Mouse (Mus musculus) heart, embryonic 13.5 days (tissue): ENCODE measurements around the gene Nxf7. TPM values are rescaled to one million over a fixed set of nuclear protein-coding genes. Genes with fewer than 3 reads are reported as not detected.
"Not testable (repeated sequence)": the region's sequence is repeated elsewhere in the genome, so short reads cannot be mapped to it uniquely, and the experiment has no call there.

Experiments
- ATAC-seq: fragments of 200-750 bp; cut with Nextera tagmentation; 2 replicates; pipeline ENCODE4 v1.8.0; 2017; ENCODE audit warnings: moderate TSS enrichment; ENCODE audit not compliant: insufficient number of reproducible peaks, low FRiP score, low TSS enrichment; ENCODE audit errors: extremely low read depth
- H3K27ac ChIP-seq: fragments of 300-500 bp; sonication (generic); replicated peaks from 2 replicates; pipeline ENCODE4 v1.5.1; 2015; ENCODE audit warnings: moderate library complexity, mild to moderate bottlenecking, inconsistent platforms
- H3K27me3 ChIP-seq: fragments of 300-500 bp; sonication (generic); replicated peaks from 2 replicates; pipeline ENCODE4 v1.6.1; 2015; ENCODE audit warnings: mild to moderate bottlenecking, inconsistent platforms
- H3K36me3 ChIP-seq: fragments of 300-500 bp; sonication (generic); 2 replicates; pipeline ENCODE4 v1.6.1; 2015; ENCODE audit warnings: mild to moderate bottlenecking, inconsistent platforms
- H3K4me1 ChIP-seq: fragments of 300-500 bp; sonication (generic); 2 replicates; pipeline ENCODE4 v1.6.1; 2015; ENCODE audit warnings: inconsistent platforms
- H3K4me2 ChIP-seq: fragments of 300-500 bp; sonication (generic); 2 replicates; pipeline ENCODE4 v1.6.1; 2015; ENCODE audit warnings: inconsistent platforms, mild to moderate bottlenecking, moderate library complexity
- H3K4me3 ChIP-seq: fragments of 300-500 bp; sonication (generic); 2 replicates; pipeline ENCODE4 v1.5.1; 2015; ENCODE audit warnings: moderate library complexity, mild to moderate bottlenecking, inconsistent platforms
- H3K9ac ChIP-seq: fragments of 300-500 bp; sonication (generic); 2 replicates; pipeline ENCODE4 v1.6.1; 2015; ENCODE audit warnings: inconsistent platforms, mild to moderate bottlenecking, moderate library complexity
- H3K9me3 ChIP-seq: fragments of 300-500 bp; sonication (generic); 2 replicates; pipeline ENCODE4 v1.6.1; 2016; ENCODE audit warnings: inconsistent platforms
- WGBS: fragments of 180-500 bp; shearing (Covaris S2); methylation state at CpG from one replicate; pipeline ENCODE4 v1.1.7; 2015; ENCODE audit warnings: mixed read lengths; 5-methylcytosine and 5-hydroxymethylcytosine counted together
- polyA plus RNA-seq: library from polyadenylated mRNA; unstranded; fragments of >200 nt; fragmentation: Nextera tagmentation; extraction: Ambion mirVana; gene quantifications from 2 replicates; pipeline ENCODE4 v1.2.1, GENCODE M21; 2015

The Nxf7 gene
- not detected in 2 replicates for polyA plus RNA-seq

DNA sequence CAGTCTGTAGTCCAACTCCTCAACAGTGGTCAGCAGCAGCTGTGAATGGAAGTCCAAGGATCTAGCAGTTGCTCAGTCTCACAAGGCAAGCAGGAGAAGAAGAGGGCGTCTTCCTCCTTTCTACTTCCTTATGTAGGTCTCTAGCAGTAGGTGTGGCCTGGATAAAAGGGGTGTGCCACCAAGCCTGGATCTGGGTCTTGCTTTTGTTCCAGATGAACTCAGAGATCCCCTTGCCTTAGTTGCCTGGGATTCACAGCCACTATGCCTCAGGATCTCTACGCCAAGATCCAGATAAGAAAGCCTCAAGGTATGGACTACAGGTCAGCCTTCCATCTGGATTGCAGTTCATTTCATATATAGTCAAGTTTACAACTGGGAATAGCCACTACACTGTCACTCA lies at the start of gene Nxf7:
TSS of gene Nxf7 (minus strand) at position 101 of the 400 bp plus-strand sequence.
- peaks cover 14% of the 10 kb centered on the region; the same call in 1 of the 2 replicates for H3K9me3 ChIP-seq
- H3K4me3 ChIP-seq: no peak within 1 kb of the TSS
- H3K9ac ChIP-seq: no peak within 1 kb of the TSS
- H3K36me3 ChIP-seq: no peaks in the 10 kb centered on the region
- H3K4me1 ChIP-seq: no peaks in the 10 kb centered on the region
- H3K27ac ChIP-seq: no peak within 1 kb of the TSS
- no peaks in the 10 kb centered on the region for H3K27me3 ChIP-seq
- 65% methylated on average over 2 of the region's 2 CpGs for WGBS
- peak within 1 kb of the TSS; percentile 16; the same call in 1 of the 2 replicates for H3K4me2 ChIP-seq
- no peak for ATAC-seq

DNA sequence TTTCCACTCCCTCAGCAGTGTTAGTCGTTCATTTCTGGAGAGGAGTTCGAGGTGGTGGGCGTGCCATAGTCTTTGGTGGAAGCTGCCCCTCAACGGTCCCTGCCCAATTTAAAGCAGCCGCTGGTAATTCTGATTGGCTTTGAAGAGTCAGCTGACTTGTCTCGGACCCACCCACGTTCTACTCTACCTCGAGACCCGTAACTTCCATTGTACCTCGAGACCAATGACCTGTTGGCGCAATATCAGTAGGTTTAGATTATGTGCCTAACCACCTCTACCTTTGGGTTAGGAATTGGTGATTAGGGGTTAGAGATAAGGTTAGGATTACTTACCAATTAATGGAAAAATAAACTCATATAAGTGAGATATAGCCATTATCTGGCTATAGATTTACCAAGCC lies 29.0 kb upstream of the Nxf7 start, which contains the start of gene Prame:
TSS of gene Prame (minus strand) at position 101 of the 400 bp plus-strand sequence.
- WGBS: 80% methylated on average over 11 of the region's 11 CpGs
- ATAC-seq: no peak
- no peaks in the 10 kb centered on the region for H3K27me3 ChIP-seq

DNA sequence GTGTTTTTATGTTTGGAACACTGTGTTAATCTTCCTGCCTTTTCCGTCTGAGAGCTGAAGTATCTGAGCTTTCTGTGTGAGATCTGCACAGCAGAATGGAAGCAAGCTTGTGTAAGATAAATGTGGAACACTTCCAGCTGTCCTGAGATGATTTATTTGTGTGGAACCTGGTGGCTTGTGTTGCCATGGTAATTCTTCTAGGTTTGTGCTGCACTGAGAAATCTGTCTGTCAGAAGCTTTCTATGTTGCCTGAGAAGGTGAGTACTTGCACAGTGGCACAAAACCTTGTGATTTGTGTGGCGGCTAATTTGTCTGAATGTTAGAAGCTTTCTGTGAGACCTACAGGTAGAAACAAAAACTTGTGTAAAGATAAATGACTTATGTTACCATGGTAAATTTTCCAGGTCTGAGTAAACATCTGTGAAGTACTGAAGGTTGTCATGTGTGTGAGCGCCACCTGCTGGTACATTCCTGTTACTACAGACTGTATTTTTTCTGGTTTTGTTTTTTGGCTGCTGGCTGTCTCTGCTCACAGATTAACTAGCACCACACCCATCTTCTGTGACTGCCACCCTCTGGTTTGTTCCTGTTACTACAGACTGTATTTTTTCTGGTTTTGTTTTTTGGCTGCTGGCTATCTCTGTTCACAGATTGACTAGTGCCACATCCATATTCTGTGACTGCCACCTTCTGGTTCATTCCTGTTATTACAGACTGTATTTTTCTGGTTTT lies 2.9 kb upstream of the Nxf7 start:
- WGBS: 64% methylated on average over 3 of the region's 3 CpGs
- H3K9me3 ChIP-seq: peaks cover 14% of the 10 kb centered on the region; the same call in 1 of the 2 replicates
- not testable (repeated sequence) for ATAC-seq, H3K27ac ChIP-seq, H3K4me1 ChIP-seq, H3K4me3 ChIP-seq, H3K4me2 ChIP-seq, H3K36me3 ChIP-seq, H3K9ac ChIP-seq, H3K27me3 ChIP-seq

More for the DNA sequence above, 29.0 kb upstream of the Nxf7 start, which contains the start of gene Prame:
- Histone ChIP-seq H3K4me1 (no peaks in the 10 kb centered on the region), H3K36me3 (no peaks in the 10 kb centered on the region), H3K27ac (no peak within 1 kb of the TSS), H3K9ac (no peak within 1 kb of the TSS), H3K4me3 (no peak within 1 kb of the TSS), H3K9me3 (no peaks in the 10 kb centered on the region), H3K4me2 (no peak within 1 kb of the TSS)

DNA sequence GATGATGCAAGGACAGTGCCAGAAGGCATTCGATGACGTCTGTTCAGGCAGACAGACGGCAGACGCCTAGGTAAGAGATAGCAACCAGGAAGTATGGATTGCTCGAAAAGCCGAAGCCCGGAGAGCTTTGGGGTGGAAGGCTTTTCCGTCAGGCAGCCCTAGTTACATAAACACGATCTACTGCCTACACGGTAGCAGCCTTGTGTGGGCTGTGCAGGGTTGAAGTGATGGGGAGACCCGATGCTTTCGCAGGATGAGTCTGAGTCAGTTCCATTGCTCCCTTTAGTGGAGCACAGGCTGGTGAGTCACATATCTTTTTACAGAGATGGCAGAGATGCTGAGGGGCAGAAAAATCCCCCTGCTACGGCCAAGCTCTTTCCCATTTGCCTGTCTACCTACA lies 481 bp downstream of the Nxf7 start:
- Histone ChIP-seq H3K9me3 (peaks cover 14% of the 10 kb centered on the region; the same call in 1 of the 2 replicates), H3K27me3 (no peaks in the 10 kb centered on the region), H3K4me2 (peak overlapping the region; percentile 16; the same call in 1 of the 2 replicates), H3K4me3 (no peak overlapping the region), H3K9ac (no peak overlapping the region), H3K4me1 (0 out of 2 replicates have a peak, but pooled peaks cover under 1% of the 10 kb centered on the region), H3K27ac (no peak overlapping the region), H3K36me3 (no peaks in the 10 kb centered on the region)
- WGBS: 45% methylated on average over 13 of the region's 13 CpGs
- ATAC-seq: no peak

DNA sequence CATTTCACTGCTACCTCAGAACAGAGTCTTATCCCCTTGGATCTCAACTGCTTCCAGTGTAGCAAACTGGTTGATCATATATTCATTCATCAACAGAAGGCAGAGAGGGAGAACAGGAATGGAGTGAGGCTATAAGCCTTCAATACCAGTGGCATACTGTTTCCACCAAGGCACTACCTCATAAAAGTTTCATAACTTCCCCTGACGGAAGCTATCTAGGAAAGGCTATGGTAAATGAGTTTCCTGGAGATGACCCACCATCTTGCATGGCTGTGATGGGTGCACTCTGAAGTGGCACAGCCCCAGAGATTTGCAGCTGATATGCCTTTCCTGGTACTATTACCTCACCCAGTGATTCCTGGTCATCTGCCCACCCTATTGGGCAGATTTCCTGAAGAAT lies 22.2 kb downstream of the Nxf7 start:
- no peak overlapping the region for H3K4me3 ChIP-seq
- no peak overlapping the region for H3K9ac ChIP-seq
- no peak for ATAC-seq
- no peaks in the 10 kb centered on the region for H3K4me1 ChIP-seq
- 79% methylated on average over 1 of the region's 1 CpGs for WGBS
- H3K27me3 ChIP-seq: no peaks in the 10 kb centered on the region
- no peaks in the 10 kb centered on the region for H3K9me3 ChIP-seq
- H3K27ac ChIP-seq: no peak overlapping the region
- no peak overlapping the region for H3K4me2 ChIP-seq
- H3K36me3 ChIP-seq: no peaks in the 10 kb centered on the region

DNA sequence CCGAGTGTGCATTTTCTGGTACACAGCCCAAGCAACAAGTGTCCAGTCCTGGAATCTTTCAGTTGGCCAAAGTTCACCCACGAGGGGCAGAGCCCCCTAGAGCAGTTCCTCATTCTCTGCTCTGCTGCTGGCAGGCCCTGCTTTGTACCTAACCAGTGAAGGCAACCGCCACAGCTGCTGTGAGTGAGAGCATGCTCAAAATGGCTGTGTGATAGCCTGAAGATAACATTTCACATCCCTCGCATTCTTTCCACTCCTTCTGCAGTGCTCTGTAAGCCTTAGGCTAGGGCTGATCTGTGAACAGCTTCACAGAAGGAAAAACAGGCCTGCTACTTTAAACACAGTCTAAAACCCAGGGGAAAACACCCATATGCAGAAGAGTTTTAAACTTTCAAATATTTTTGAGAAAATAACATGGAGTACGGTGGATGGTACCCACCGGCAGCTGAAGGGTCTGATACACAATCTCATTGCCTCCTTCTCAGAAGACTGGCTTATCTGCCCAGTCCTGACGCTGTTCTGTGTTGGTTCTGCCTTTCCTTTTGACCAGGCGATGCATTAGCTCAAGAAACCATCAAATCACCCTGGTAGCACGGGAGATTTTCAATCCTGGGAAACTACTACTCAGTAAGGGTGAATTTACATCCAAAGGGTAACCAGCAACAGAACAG lies 23.5 kb downstream of the Nxf7 start:
- WGBS: 40% methylated on average over 9 of the region's 9 CpGs
- H3K4me1 ChIP-seq, H3K36me3 ChIP-seq, H3K4me3 ChIP-seq, ATAC-seq, H3K27me3 ChIP-seq, H3K9ac ChIP-seq, H3K9me3 ChIP-seq, H3K4me2 ChIP-seq: not testable (repeated sequence)
- peak overlapping the region; percentile 76 for H3K27ac ChIP-seq

DNA sequence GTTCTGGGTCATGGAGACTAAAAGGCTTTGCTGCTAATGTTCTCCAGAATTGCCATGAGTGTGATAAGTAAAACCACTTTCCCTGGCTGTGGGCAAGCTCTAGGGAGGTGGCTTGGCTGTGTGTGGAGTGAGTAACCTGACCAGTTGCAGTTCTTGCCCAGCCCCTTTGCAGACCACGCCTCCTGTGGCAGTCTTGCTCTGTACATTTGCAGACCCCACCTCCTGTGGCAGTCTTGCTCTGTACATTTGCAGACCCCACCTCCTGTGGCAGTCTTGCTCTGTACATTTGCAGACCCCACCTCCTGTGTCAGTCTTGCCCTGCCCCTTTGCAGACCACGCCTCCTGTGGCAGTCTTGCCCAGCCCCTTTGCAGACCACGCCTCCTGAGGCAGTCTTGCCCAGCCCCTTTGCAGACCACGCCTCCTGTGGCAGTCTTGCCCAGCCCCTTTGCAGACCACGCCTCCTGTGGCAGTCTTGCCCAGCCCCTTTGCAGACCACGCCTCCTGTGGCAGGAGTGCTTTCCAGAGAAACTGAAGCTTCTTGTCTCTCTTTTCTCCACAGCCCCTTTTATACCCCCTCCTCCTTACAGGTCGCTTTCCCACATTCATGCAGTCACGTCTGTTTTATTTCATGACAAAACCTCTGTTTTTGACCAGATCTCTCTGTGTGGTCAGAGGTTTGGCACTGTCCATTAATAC lies 24.2 kb downstream of the Nxf7 start:
- not testable (repeated sequence) for H3K4me1 ChIP-seq, H3K9ac ChIP-seq, H3K36me3 ChIP-seq, H3K9me3 ChIP-seq, H3K4me3 ChIP-seq, H3K27me3 ChIP-seq, H3K4me2 ChIP-seq
- peak overlapping the region; percentile 76 for H3K27ac ChIP-seq
- 17% methylated on average over 8 of the region's 8 CpGs for WGBS
- peak; percentile 19; the same call in 1 of the 2 replicates for ATAC-seq

DNA sequence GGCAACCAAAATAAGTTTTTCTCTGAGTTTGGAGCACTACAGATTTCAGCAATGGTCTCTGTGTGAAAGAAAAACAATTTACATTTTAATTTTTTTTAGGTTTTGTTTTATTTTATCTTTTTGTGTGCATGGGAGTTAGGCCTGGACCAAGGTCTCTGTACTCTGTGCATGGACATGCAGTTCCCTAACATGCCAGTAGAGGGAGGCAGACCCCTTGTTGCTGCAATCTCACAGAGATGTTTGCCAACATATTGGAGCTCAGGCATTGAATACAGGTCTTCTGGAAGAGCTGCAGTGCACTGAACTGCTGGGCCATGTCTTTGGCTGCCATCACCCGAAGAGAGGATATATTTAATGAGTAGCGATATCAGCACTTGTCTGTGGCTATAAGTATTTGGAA lies 29.1 kb downstream of the Nxf7 start:
- not testable (repeated sequence) for H3K4me2 ChIP-seq, H3K9ac ChIP-seq, H3K27ac ChIP-seq, H3K4me1 ChIP-seq, H3K36me3 ChIP-seq, ATAC-seq, H3K9me3 ChIP-seq, H3K27me3 ChIP-seq, H3K4me3 ChIP-seq
- WGBS: 20% methylated on average over 1 of the region's 2 CpGs

DNA sequence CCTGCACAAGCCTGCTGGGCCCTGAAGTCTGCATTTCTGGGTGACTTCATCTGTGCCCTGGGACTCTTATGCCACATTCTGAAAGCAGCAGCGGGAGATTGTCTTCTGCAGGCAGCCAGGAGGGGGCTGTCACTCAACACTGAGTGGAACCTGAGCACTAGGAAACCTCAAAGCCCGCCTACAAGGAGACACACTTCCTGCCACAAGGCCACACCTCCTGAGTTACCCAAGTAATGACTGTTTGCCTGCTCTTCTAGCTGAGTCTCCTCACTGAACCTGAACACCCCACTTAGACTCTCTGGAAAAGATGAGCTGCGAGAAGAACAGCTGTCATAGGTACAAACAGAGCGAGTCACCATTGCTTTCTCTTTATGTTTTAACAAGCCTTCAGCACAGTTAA lies 33.6 kb downstream of the Nxf7 start:
- 48% methylated on average over 4 of the region's 4 CpGs for WGBS
- H3K9me3 ChIP-seq, ATAC-seq, H3K4me1 ChIP-seq, H3K27ac ChIP-seq, H3K4me2 ChIP-seq, H3K27me3 ChIP-seq, H3K9ac ChIP-seq, H3K4me3 ChIP-seq, H3K36me3 ChIP-seq: not testable (repeated sequence)

DNA sequence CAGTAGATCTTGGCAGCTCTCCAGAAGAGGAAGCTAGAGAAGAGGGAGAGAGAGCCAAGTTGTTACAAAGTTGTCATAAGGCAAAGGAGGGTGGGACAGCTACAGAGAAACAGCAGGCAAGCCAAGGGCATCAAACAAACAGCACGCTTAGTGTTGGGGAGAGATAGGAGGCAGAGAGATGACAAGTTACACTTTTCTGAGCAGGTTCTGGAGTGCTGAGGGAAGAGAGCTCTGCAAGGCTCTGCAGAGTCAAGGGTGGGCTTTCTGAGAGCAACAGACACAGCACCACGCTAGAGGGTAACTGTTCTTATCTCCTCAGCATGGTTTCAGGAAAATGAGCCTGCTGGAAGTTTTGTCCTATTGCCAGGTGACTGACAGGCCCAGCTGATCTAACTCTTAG lies 35.7 kb downstream of the Nxf7 start:
- peak overlapping the region; percentile 62 for H3K27ac ChIP-seq
- H3K4me1 ChIP-seq: 0 out of 2 replicates have a peak, but pooled peaks cover 3% of the 10 kb centered on the region
- ATAC-seq: no peak
- H3K27me3 ChIP-seq: no peaks in the 10 kb centered on the region
- no peak overlapping the region for H3K9ac ChIP-seq
- no peaks in the 10 kb centered on the region for H3K36me3 ChIP-seq
- H3K9me3 ChIP-seq: no peaks in the 10 kb centered on the region
- H3K4me3 ChIP-seq: no peak overlapping the region
- no peak overlapping the region for H3K4me2 ChIP-seq
- WGBS: 15% methylated on average over 2 of the region's 2 CpGs

DNA sequence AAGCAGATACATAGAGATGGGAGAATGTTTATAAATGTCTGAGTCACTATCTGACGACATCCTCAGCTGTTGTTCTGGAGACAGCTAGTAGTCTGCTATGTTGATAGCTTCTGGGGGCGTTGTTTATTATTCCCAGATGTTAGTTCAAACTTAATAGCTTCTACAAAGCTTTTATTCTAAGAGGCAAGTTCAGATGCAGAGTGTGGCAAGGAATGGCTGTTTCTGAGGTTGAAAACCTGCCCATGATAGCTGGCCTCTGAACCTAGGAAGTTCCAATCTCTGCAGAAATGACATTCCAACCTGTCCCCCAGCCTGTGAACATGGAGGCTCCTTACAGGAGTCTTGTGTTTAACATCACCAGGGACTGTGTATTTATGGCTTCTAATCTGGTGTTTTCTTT lies 36.9 kb downstream of the Nxf7 start:
- H3K27me3 ChIP-seq, ATAC-seq, H3K27ac ChIP-seq, H3K4me2 ChIP-seq, H3K4me1 ChIP-seq, H3K36me3 ChIP-seq, H3K4me3 ChIP-seq, H3K9ac ChIP-seq, H3K9me3 ChIP-seq: not testable (repeated sequence)
- 39% methylated on average over 2 of the region's 2 CpGs for WGBS
